Mouse (Mus musculus): ENCODE data around the gene Il31.

- TF ChIP-seq EP300 (IDR thresholded peaks at IDR 0.05) (no peak), CTCF (IDR thresholded peaks at IDR 0.05) (no peak)
Measured at GRCm38 (mm10) chr5:123514871-123515270, 25.6 kb upstream of the Il31 start.
